Mouse (Mus musculus): ENCODE data around the gene Olfr644.

DNA sequence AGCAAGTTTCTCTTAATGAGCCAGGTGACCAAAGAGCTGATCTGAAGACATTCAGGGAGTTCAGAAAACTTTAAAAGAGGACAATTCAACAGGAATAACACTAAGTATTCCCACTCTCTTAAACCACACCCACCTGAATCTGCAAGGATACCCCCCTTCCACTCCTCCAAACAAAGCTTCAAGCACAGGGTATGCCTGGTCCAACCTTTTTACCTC lies 33.0 kb upstream of the Olfr644 start, which contains the start of gene Olfr646:
- TF ChIP-seq POLR2A (IDR thresholded peaks at IDR 0.05; ENCODE audit: borderline replicate concordance, control insufficient read depth, low read depth, low read length): no peak
- no peak for TF ChIP-seq CTCF (IDR thresholded peaks at IDR 0.05; ENCODE audit: control insufficient read depth, insufficient read depth, low read length)

All from bone marrow, adult 2 months (tissue).